Mouse (Mus musculus) spleen, postnatal 36 days (tissue): ENCODE measurements around the gene Fasn.
"Not testable (repeated sequence)": the region's sequence is repeated elsewhere in the genome, so short reads cannot be mapped to it uniquely, and the experiment has no call there.

Experiments used
- DNase-seq, 2 experiments: peaks; one replicate each; pipeline ENCODE4 v3.0.0; 2022; ENCODE audit warnings: low spot score in 2 of 2, mixed read lengths in 1 of 2

Fasn gene

GRCm38 (mm10) chr11:120823956-120824786 is at the start of gene Fasn:
Gene Fasn, minus strand, starts transcription at chr11:120824547.
- peak; percentile 95 to 96 for DNase-seq

GRCm38 (mm10) chr11:120873206-120873605 is 48.9 kb upstream of the Fasn start:
- no peak for DNase-seq

GRCm38 (mm10) chr11:120871521-120871920 is 47.2 kb upstream of the Fasn start:
- no peak for DNase-seq

- DNase-seq: no peak
These were observed 41.5 kb upstream of the Fasn start for GRCm38 (mm10) chr11:120865816-120866215.

- no peak for DNase-seq
These were observed 38.5 kb upstream of the Fasn start for GRCm38 (mm10) chr11:120862819-120863218.

GRCm38 (mm10) chr11:120855938-120856337 is 31.6 kb upstream of the Fasn start:
- not testable (repeated sequence) for DNase-seq

- no peak for DNase-seq
These were observed 29.4 kb upstream of the Fasn start for GRCm38 (mm10) chr11:120853788-120854187.

GRCm38 (mm10) chr11:120853158-120853557 is 28.8 kb upstream of the Fasn start:
- no peak for DNase-seq

- no peak for DNase-seq
These were observed 28.0 kb upstream of the Fasn start for GRCm38 (mm10) chr11:120852083-120852935.

- no peak for DNase-seq
These were observed 27.2 kb upstream of the Fasn start for GRCm38 (mm10) chr11:120851582-120851981.

- DNase-seq: no peak
These were observed 26.8 kb upstream of the Fasn start for GRCm38 (mm10) chr11:120851132-120851531.

GRCm38 (mm10) chr11:120850331-120851030 is 26.1 kb upstream of the Fasn start:
- DNase-seq: peak; percentile 40 to 48

- no peak for DNase-seq
These were observed 22.6 kb upstream of the Fasn start for GRCm38 (mm10) chr11:120846725-120847475.

GRCm38 (mm10) chr11:120844329-120844728 is 20.0 kb upstream of the Fasn start:
- no peak for DNase-seq

- no peak for DNase-seq
These were observed 9.4 kb upstream of the Fasn start for GRCm38 (mm10) chr11:120833555-120834280.

GRCm38 (mm10) chr11:120832962-120833361 is 8.6 kb upstream of the Fasn start:
- DNase-seq: not testable (repeated sequence)

- DNase-seq: no peak
These were observed 7.5 kb upstream of the Fasn start for GRCm38 (mm10) chr11:120831659-120832440.

- no peak for DNase-seq
These were observed 6.3 kb upstream of the Fasn start for GRCm38 (mm10) chr11:120830686-120831085.

GRCm38 (mm10) chr11:120829757-120830532 is 5.6 kb upstream of the Fasn start:
- no peak for DNase-seq
